Mouse (Mus musculus): ENCODE measurements around the gene Sdf2l1.
"Not testable (repeated sequence)": the region's sequence is repeated elsewhere in the genome, so short reads cannot be mapped to it uniquely, and the experiment has no call there.

The Sdf2l1 gene

DNA sequence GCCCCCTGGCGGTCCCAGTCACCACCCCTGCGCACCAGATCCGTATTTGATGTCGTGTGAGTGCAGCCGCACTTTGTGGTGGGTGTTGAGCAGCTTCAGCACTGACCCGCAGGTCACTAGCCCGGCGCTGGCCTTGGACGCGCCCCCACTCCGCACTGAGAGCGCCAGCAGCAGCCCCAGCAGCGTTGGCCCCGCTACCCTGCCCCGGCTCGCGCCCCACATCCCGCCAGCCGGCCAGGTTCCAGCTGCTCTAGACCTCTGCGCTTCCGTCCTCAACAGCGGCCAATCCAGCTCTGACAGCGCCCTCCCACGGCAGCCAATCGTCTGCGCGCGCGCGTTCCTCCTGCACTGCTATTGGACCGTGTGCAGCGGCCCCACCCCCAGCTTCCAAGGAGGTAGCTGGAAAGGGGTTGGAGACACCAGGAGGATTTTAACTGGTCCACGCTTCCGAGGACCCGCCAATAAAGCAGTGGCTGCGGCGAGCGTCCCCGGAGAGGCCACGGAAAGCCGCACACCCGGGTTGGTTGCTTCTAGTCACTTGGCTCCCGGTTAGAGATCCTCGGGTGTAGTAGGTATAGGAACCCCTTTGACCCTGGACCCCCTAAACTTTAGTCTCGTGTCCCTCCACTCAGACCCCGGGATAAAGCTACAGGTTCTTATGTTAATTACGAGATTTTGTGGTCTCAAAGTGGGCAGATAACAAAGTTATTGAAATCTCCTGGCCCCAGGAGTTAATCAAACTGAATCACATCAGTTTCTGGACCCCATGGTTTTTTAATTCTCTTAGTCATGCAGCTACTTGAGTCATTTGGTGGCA lies at the start of gene Sdf2l1:
TSS of gene Sdf2l1 (minus strand) at position 295 of the 817 bp plus-strand sequence.
- DNase-seq (ENCODE audit: extremely low read depth, low read depth, low spot score), result no peak

DNA sequence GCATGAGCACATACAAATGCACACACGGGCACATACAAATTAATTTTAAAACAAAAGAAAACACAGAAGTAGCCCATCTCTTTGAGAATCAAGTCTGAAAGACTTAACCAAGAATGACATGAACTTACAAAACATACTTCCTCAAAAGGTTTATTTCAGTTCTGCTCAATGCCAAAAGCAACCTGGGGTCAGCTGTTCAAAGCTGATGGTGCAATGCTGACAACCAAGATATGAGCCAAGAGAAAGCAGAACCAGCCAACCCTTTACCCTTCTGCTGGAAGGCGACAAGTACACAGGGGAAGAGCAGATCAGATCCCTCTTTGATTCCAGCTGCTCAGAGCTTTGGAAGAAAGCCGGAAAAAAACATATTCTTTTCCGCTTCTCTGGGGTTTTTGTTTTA lies 49.2 kb upstream of the Sdf2l1 start:
- peak; percentile 71 for DNase-seq (ENCODE audit: extremely low read depth, low read depth, low spot score)

DNA sequence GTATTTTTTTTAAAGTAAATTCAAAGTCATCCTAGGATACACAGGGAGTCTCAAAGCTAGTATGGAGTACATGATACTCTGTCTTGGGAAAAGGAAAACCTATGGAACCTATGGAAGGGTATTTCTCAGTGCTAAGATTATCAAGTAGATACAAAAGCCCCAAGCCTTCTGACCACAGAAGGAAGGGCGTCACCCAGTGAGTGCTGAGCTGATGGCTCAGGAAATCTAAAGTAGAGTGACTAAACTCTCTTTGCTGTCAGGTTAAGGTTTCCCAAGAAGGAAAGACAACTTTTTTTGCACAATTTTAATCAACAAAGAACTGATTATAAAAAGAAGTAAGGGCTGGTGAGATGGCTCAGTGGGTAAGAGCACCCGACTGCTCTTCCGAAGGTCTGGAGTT lies 47.5 kb upstream of the Sdf2l1 start:
- DNase-seq (ENCODE audit: extremely low read depth, low read depth, low spot score), result no peak

DNA sequence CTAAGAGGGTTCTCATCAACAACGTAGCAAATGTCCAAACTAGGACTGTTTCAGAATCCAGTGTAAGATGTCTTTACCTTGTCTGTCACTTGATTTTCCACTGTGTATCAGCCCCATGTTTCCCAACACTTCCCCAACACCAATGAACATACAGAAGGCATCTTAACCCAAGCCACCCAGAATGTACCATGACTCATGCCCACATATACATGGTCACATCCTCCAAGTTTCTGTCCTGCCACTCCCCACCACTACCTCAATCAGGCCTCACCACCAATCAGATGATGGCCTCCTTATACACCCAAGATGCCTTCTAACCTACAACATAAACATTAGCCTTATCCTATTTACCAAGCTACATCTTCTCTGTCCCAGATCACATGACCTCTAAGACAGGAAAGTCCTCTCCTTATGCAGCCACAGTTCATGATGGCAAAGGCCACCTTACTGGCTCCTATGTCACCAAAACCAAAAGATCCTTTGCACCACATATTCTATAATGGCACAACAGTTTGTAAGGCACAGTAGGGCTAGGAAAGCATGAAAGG lies 45.5 kb upstream of the Sdf2l1 start:
- DNase-seq (ENCODE audit: extremely low read depth, low read depth, low spot score), result no peak

DNA sequence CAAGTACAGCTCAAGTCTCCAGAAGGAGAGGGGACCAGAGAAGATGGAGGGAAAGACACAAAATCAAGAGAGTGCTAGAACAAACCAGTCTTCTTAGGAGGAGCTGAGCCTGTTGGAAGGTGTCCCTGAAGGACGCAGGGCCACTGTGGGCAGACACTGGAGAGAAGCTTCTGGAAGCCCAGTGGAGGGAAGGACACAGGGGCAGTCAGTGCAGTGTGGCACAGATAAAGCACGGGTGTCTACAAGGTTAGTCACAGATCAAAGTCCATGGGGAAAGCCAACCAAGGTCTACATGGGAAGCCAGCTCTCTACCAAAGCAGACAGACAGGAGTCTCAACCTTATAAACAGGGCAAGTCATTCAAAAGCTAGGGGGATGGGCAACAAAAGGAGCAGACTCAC lies 43.6 kb upstream of the Sdf2l1 start:
- DNase-seq (ENCODE audit: extremely low read depth, low read depth, low spot score), result no peak

- no peak for DNase-seq (ENCODE audit: extremely low read depth, low read depth, low spot score)
These were observed 35.9 kb upstream of the Sdf2l1 start for GRCm38 (mm10) chr16:17168049-17168448.

DNA sequence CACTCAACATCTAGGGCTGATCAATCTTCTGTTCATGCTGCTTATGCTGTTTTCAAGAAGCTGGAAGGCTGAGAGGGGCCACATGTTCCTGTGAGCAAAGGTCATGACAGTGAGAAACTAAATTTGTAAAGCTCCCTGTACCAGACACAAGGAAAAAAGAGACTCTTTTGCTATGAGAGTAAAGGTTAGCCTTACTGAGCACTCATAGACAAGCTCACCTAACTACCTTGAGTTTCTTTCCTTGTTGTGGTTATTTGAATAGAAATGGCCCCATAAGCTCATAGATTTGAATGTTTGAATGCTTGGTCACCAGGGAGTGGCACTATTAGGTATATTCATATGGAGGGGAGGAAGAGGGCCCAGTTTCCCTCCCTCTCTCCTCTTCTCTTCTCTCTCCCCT lies 35.0 kb upstream of the Sdf2l1 start:
- no peak for DNase-seq (ENCODE audit: extremely low read depth, low read depth, low spot score)

DNA sequence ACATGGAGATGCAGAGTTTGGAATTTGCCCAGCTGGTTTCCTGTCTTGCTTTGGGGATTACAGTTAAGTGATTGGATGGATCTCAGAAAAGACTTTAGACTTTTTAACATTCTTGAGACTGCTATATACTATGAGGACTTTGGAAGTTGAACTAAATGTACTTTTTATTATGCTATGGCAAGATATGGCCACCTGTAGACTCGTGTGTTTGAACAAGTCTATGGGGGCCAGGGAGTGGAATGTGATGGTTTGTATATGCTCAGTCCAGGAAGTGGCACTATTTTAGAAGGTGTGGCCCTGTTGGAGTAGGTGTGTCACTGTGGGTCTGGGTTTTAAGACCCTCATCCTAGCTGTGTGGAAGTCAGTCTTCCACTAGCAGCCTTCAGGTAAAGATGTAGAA lies 33.3 kb upstream of the Sdf2l1 start:
- DNase-seq (ENCODE audit: extremely low read depth, low read depth, low spot score), result not testable (repeated sequence)

- no peak for DNase-seq (ENCODE audit: extremely low read depth, low read depth, low spot score)
These were observed 22.2 kb upstream of the Sdf2l1 start for GRCm38 (mm10) chr16:17154346-17154745.

DNA sequence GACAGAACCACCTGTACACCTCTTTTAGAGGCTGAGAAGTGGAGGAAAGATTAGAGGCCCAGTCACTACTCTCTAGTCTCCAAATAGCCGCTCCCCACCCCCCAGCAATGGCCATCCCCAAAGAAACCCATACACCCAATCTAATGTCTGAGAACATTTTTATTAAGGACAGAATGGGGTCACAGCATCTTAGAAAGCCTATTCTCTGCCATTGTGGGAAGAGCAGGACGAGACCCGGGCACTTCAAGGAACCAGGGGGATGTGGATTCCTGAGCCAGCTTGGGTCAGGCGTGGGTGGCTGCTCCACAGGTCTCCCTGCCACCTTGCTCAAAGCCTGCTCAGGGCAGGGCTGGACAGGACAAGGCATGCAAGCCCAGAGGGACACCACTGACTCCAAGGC lies 19.7 kb upstream of the Sdf2l1 start:
- DNase-seq (ENCODE audit: extremely low read depth, low read depth, low spot score), result no peak

DNA sequence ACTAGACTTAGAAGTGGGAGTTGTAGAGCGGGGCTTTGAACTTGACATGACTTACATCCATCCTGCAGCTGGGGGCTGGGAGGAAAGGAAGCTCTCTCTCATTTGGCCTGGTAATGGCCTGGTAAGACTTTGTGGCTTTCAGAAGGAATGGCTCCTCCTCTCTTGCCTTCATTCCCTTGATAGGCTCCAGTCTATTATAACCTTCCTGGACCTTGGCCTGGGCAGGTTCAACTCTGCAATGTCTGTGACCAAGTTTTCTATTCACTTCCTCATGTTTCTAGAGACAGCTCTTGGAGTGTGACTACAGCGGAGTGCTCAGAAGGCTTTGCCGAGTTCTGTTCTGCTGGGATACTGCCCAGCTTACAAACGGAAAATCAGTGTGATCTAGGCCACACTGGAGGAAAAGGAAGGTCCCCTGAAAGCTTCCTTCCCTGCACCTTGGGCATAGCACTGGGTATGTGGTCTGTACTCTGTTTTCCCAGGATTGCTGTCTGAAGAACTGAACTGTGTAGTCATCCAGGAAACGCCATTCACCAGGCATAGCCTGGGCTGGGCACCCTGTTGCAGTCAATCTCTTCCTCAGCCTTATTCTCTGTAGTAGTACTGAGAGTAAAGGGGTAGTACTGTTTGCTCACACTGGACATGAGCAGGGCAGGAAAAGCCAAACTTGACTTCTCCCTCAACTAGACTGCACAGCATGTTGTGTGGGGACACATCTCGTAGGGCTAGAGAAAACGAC lies 18.5 kb upstream of the Sdf2l1 start:
- no peak for DNase-seq (ENCODE audit: extremely low read depth, low read depth, low spot score)

DNA sequence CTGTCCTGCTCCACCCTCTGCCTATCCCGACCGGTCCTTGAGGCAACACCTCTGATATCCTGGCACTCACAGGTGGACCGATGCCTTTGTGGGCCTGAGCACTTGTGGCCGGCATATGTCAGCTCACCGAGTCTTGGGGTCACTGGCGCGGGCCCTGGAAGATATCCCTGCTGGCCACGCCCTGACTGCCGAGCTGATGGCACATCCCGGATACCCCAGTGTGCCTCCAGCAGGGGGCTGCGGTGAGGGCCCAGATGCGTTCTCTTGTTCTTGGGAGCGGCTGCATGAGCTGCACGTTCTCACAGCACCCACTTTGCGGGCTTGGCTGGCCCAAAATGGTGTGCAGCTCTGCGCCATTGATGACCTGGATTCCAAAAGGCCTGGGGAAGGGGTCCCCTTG lies 15.9 kb upstream of the Sdf2l1 start:
- DNase-seq (ENCODE audit: extremely low read depth, low read depth, low spot score), result no peak

DNA sequence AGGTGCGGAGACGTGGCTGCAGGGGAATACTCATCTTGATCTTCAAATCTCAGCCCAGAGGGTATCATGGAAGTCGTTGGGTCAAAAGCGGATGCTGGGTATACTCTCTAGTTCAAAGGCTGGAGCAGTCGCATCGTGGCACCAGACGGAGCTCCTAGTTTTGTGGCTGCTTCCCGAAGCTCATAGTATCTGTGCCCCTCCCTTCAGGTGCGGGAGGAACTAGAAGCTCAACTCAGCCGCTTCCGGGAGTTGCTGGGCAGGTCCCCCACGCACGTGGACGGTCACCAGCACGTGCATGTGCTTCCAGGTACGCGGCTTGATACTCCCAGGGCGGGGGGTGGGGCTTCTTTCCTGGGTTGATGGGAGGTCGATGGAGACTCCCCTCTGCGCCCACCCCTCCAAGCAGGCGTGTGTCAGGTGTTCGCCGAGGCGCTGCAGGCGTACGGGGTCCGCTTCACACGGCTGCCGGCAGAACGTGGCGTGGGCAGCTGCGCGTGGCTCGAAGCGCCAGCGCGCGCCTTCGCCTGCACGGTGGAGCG lies 15.3 kb upstream of the Sdf2l1 start:
- no peak for DNase-seq (ENCODE audit: extremely low read depth, low read depth, low spot score)

- no peak for DNase-seq (ENCODE audit: extremely low read depth, low read depth, low spot score)
These were observed 14.6 kb upstream of the Sdf2l1 start, which contains the start of gene Ccdc116 for GRCm38 (mm10) chr16:17146772-17147235. Ccdc116 (minus strand) TSS chr16:17147229.

DNA sequence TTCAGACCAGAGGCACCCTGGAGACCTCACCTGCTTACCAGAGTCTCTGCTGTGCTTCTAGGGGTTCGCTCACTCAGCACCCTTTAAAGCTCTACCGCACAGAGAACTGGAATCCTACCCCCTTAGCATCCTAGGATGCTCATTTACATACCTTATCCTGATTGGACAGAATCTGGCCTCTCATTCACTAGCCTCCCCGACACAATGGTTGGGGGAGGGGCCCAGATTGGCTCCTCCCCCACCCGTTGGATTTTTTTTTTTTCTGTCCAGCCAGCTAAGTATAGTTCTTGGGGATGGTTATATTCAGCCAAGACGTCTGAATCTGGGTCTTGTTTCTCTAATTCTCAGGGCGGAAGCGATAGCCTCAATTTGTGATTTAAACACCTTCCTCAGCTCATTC lies 12.2 kb upstream of the Sdf2l1 start, which contains the start of gene Ydjc:
TSS of gene Ydjc (plus strand) at position 283 of the 400 bp plus-strand sequence.
- no peak for DNase-seq (ENCODE audit: extremely low read depth, low read depth, low spot score)

DNA sequence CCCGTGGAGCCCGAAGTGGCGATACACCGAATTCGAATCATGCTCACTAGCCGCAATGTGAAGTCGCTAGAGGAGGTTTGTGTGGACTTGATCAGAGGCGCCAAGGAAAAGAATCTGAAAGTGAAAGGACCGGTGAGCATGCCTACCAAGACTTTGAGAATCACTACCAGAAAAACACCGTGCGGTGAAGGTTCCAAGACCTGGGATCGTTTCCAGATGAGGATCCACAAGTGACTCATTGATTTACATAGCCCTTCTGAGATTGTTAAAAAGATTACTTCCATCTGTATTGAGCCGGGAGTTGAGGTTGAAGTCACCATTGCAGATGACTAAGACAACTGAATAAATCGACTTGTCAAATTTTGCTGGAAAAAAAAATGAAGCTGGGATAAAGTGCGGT lies 5.2 kb upstream of the Sdf2l1 start:
- DNase-seq (ENCODE audit: extremely low read depth, low read depth, low spot score), result no peak

DNA sequence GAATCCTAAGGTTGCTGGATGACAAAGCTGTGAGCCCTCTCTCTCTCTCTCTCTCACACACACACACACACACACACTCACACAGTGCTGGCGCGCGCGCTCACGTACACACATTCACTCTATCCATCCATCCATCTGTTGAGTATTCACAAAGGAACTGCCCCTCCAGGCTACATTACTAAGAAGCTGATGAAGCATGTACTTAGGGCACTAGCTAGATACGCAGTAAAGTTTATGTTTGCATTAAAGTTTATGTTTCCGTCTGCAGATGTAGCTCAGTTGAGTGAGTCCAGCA lies 670 bp upstream of the Sdf2l1 start:
- DNase-seq (ENCODE audit: extremely low read depth, low read depth, low spot score), result no peak

GRCm38 (mm10) chr16:17131191-17132088 lies 743 bp downstream of the Sdf2l1 start:
- DNase-seq (ENCODE audit: extremely low read depth, low read depth, low spot score), result no peak

- DNase-seq (ENCODE audit: extremely low read depth, low read depth, low spot score), result no peak
These were observed 4.9 kb downstream of the Sdf2l1 start for GRCm38 (mm10) chr16:17127292-17127691.

DNA sequence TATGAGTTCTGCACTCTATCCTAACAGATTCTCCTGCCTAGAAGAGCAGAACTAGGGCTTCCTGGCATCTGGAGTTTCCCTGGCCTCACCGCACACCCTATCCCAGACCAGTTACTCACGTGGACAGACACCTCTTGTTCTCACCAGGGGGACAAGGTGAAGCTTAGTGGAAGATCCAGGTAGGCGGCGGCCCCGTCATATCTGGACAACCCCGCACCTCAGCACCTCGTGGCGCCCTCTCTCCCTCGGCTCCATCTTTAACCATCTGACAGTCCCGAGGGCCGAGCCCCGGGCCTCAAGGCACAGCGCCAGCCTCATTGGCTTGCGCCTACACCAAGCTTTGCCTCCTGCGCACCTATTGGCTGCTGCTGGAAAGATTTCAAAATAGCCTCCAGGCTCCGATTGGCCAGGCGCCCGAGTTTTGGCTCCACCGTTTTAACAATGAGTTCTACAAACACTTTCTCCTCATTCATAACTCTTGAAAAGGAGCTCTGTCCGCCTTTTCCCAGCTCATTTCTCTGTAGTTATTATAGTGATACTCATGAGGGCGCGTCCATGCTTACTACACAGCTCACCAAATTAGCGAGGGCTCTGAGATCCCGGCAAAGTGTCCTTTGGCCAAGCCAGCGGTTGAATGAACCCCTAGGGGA lies 7.2 kb downstream of the Sdf2l1 start, which contains the start of gene 2610318N02Rik:
TSS of gene 2610318N02Rik (minus strand) at position 297 of the 650 bp plus-strand sequence.
- DNase-seq (ENCODE audit: extremely low read depth, low read depth, low spot score), result no peak

Measured in fat pad, adult 2 months (tissue).